Mouse (Mus musculus): ENCODE data around the gene Mfn1.

Gene Mfn1

GRCm38 (mm10) chr3:32614786-32615185 lies 85.5 kb downstream of the Mfn1 start:
- DNase-seq: no peak

- DNase-seq: peak; percentile 28
Observed at GRCm38 (mm10) chr3:32615376-32615775, 86.1 kb downstream of the Mfn1 start.

GRCm38 (mm10) chr3:32616006-32616330 lies 86.7 kb downstream of the Mfn1 start:
- no peak for DNase-seq

GRCm38 (mm10) chr3:32616331-32617052 lies 87.2 kb downstream of the Mfn1 start, which contains the start of gene Gnb4:
TSS of gene Gnb4 (minus strand) at chr3:32616585.
- DNase-seq: peak; percentile 53

GRCm38 (mm10) chr3:32617053-32617642 lies 87.9 kb downstream of the Mfn1 start:
- DNase-seq: no peak

- no peak for DNase-seq
Observed at GRCm38 (mm10) chr3:32621658-32622057, 92.4 kb downstream of the Mfn1 start.

- no peak for DNase-seq
Observed at GRCm38 (mm10) chr3:32622106-32622505, 92.8 kb downstream of the Mfn1 start.

- DNase-seq: no peak
Observed at GRCm38 (mm10) chr3:32628141-32628540, 98.9 kb downstream of the Mfn1 start.

All from lung, postnatal 36 days (tissue).